Mouse (Mus musculus): Measurements from ENCODE around the gene Sp100.

DNA sequence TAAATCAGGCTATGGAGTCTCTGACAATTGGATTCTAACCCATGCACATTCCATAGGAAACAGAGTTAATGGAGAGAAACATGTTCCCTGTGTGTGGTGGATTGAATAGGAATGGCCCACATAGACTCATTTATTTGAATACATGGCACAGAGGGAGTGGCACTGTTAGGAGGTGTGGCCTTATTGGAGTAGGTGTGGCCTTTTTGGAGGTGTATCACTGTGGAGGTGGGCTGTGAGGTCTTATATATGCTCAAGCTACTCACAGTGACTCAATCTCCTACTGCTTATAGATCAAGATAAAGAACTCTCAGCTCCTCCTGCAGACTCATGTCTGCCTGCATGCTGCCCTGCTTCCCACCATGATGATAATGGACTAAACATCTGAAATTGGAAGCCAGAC is 64.7 kb downstream of the Sp100 start:
- TF ChIP-seq POLR2A (IDR thresholded peaks at IDR 0.05; ENCODE audit: low read depth, low read length) (no peak), CTCF (IDR thresholded peaks at IDR 0.05; ENCODE audit: borderline replicate concordance, insufficient read depth, low read length) (no peak)

Measured in embryonic fibroblast, embryonic 13.5 days (primary cell).